Mouse (Mus musculus): ENCODE data around the gene Dnph1. TPM values are rescaled to one million over a fixed set of nuclear protein-coding genes. Genes with fewer than 3 reads are reported as not detected.
A peak's percentile ranks its signal among the peaks of the same experiment; 100 is the strongest.

Dnph1 gene
- polyA plus RNA-seq, 1 experiment from 2014 or later, result 33.8 TPM

GRCm38 (mm10) chr17:46546591-46546990 lies 50.1 kb downstream of the Dnph1 start:
- peaks cover 46% of the 10 kb centered on the region for H3K36me3 ChIP-seq
- no peak overlapping the region for H3K27ac ChIP-seq
- no peaks in the 10 kb centered on the region for H3K27me3 ChIP-seq
- peak overlapping the region; percentile 61 for H3K4me3 ChIP-seq
- 17% methylated on average over 7 of the region's 7 CpGs for WGBS
- peaks cover 23% of the 10 kb centered on the region for H3K4me1 ChIP-seq
- no peak for ATAC-seq (ENCODE audit: insufficient number of reproducible peaks, low FRiP score, low TSS enrichment, low read depth)
- no peaks in the 10 kb centered on the region for H3K9me3 ChIP-seq
- H3K9ac ChIP-seq, result peak overlapping the region; percentile 56
- H3K4me2 ChIP-seq, result peak overlapping the region; percentile 83

- Histone ChIP-seq H3K4me3 (no peak overlapping the region; the same call in 1 of the 2 replicates), H3K4me2 (peak overlapping the region; percentile 83), H3K9ac (no peak overlapping the region), H3K4me1 (peaks cover 25% of the 10 kb centered on the region), H3K27me3 (no peaks in the 10 kb centered on the region), H3K27ac (no peak overlapping the region), H3K36me3 (peaks cover 46% of the 10 kb centered on the region), H3K9me3 (no peaks in the 10 kb centered on the region)
- no peak for ATAC-seq (ENCODE audit: insufficient number of reproducible peaks, low FRiP score, low TSS enrichment, low read depth)
- WGBS, result 19% methylated on average over 8 of the region's 8 CpGs
Measured at GRCm38 (mm10) chr17:46546995-46547394, 50.5 kb downstream of the Dnph1 start.

GRCm38 (mm10) chr17:46547923-46548322 lies 51.4 kb downstream of the Dnph1 start:
- Histone ChIP-seq H3K27ac (no peak overlapping the region), H3K4me2 (no peak overlapping the region), H3K27me3 (no peaks in the 10 kb centered on the region), H3K4me3 (no peak overlapping the region), H3K9me3 (no peaks in the 10 kb centered on the region), H3K9ac (no peak overlapping the region), H3K4me1 (peaks cover 33% of the 10 kb centered on the region), H3K36me3 (peaks cover 46% of the 10 kb centered on the region)
- WGBS, result 21% methylated on average over 3 of the region's 3 CpGs
- ATAC-seq (ENCODE audit: insufficient number of reproducible peaks, low FRiP score, low TSS enrichment, low read depth), result no peak

- H3K36me3 ChIP-seq, result peaks cover 41% of the 10 kb centered on the region
- H3K4me3 ChIP-seq, result no peak overlapping the region
- H3K4me2 ChIP-seq, result no peak overlapping the region
- no peaks in the 10 kb centered on the region for H3K9me3 ChIP-seq
- H3K27me3 ChIP-seq, result no peaks in the 10 kb centered on the region
- H3K27ac ChIP-seq, result no peak overlapping the region
- no peak for ATAC-seq (ENCODE audit: insufficient number of reproducible peaks, low FRiP score, low TSS enrichment, low read depth)
- H3K9ac ChIP-seq, result no peak overlapping the region
- peaks cover 41% of the 10 kb centered on the region for H3K4me1 ChIP-seq
- WGBS, result 59% methylated on average over 11 of the region's 11 CpGs
Measured at GRCm38 (mm10) chr17:46548741-46549140, 52.2 kb downstream of the Dnph1 start.

GRCm38 (mm10) chr17:46549193-46549592 lies 52.7 kb downstream of the Dnph1 start:
- no peaks in the 10 kb centered on the region for H3K27me3 ChIP-seq
- no peak overlapping the region for H3K9ac ChIP-seq
- peaks cover 41% of the 10 kb centered on the region for H3K36me3 ChIP-seq
- 25% methylated on average over 8 of the region's 8 CpGs for WGBS
- ATAC-seq (ENCODE audit: insufficient number of reproducible peaks, low FRiP score, low TSS enrichment, low read depth), result no peak
- no peaks in the 10 kb centered on the region for H3K9me3 ChIP-seq
- no peak overlapping the region for H3K4me3 ChIP-seq
- no peak overlapping the region for H3K27ac ChIP-seq
- H3K4me1 ChIP-seq, result peaks cover 46% of the 10 kb centered on the region
- H3K4me2 ChIP-seq, result no peak overlapping the region

Other genes starting within 250 kb of the Dnph1 start
- 75.4 and 76.5 TPM in 2 replicates for gene Polr1c, start 248.7 kb upstream of the Dnph1 start, polyA plus RNA-seq (2015; fragmentation: Nextera tagmentation; extraction: Ambion mirVana)
- gene Yipf3, start 248.6 kb upstream of the Dnph1 start, polyA plus RNA-seq (2015; fragmentation: Nextera tagmentation; extraction: Ambion mirVana), result 133 and 162 TPM in 2 replicates
- gene Lrrc73, start 243.2 kb upstream of the Dnph1 start, polyA plus RNA-seq (2015; fragmentation: Nextera tagmentation; extraction: Ambion mirVana), result 1.3 and 1.4 TPM in 2 replicates
- 50.9 and 58.6 TPM in 2 replicates for gene Tjap1, start 213.7 kb upstream of the Dnph1 start, polyA plus RNA-seq (2015; fragmentation: Nextera tagmentation; extraction: Ambion mirVana)
- gene Dlk2, start 199.3 kb upstream of the Dnph1 start, polyA plus RNA-seq (2015; fragmentation: Nextera tagmentation; extraction: Ambion mirVana), result 14.5 and 15.2 TPM in 2 replicates
- 5.9 and 6.3 TPM in 2 replicates for gene Abcc10, start 168.4 kb upstream of the Dnph1 start, polyA plus RNA-seq (2015; fragmentation: Nextera tagmentation; extraction: Ambion mirVana)
- 7.2 and 11.9 TPM in 2 replicates for gene Zfp318, start 113.0 kb upstream of the Dnph1 start, polyA plus RNA-seq (2015; fragmentation: Nextera tagmentation; extraction: Ambion mirVana)
- 1.8 and 2.0 TPM in 2 replicates for gene Crip3, start 67.8 kb upstream of the Dnph1 start, polyA plus RNA-seq (2015; fragmentation: Nextera tagmentation; extraction: Ambion mirVana)
- gene Slc22a7, start 58.3 kb upstream of the Dnph1 start, polyA plus RNA-seq (2015; fragmentation: Nextera tagmentation; extraction: Ambion mirVana), result not detected in 2 replicates
- gene Ttbk1, start 9.0 kb upstream of the Dnph1 start, polyA plus RNA-seq (2015; fragmentation: Nextera tagmentation; extraction: Ambion mirVana), result 0.02 and 0.06 TPM in 2 replicates
- 5.2 and 7.5 TPM in 2 replicates for gene Cul9, start 49.7 kb downstream of the Dnph1 start, polyA plus RNA-seq (2015; fragmentation: Nextera tagmentation; extraction: Ambion mirVana)
- 6.4 and 7.1 TPM in 2 replicates for gene Srf, start 59.5 kb downstream of the Dnph1 start, polyA plus RNA-seq (2015; fragmentation: Nextera tagmentation; extraction: Ambion mirVana)
- gene Ptk7, start 132.8 kb downstream of the Dnph1 start, polyA plus RNA-seq (2015; fragmentation: Nextera tagmentation; extraction: Ambion mirVana), result 122 and 123 TPM in 2 replicates
- 20.5 and 22.3 TPM in 2 replicates for gene Klc4, start 149.3 kb downstream of the Dnph1 start, polyA plus RNA-seq (2015; fragmentation: Nextera tagmentation; extraction: Ambion mirVana)
- gene Mrpl2, start 149.5 kb downstream of the Dnph1 start, polyA plus RNA-seq (2015; fragmentation: Nextera tagmentation; extraction: Ambion mirVana), result 88.4 and 91.3 TPM in 2 replicates
- gene Cul7, start 153.6 kb downstream of the Dnph1 start, polyA plus RNA-seq (2015; fragmentation: Nextera tagmentation; extraction: Ambion mirVana), result 53.4 and 63.3 TPM in 2 replicates
- gene Rrp36, start 177.6 kb downstream of the Dnph1 start, polyA plus RNA-seq (2015; fragmentation: Nextera tagmentation; extraction: Ambion mirVana), result 64.6 and 66.9 TPM in 2 replicates
- gene Mea1, start 182.1 kb downstream of the Dnph1 start, polyA plus RNA-seq (2015; fragmentation: Nextera tagmentation; extraction: Ambion mirVana), result 141 and 146 TPM in 2 replicates
- 132 and 156 TPM in 2 replicates for gene Klhdc3, start 184.2 kb downstream of the Dnph1 start, polyA plus RNA-seq (2015; fragmentation: Nextera tagmentation; extraction: Ambion mirVana)
- 82.6 and 86.7 TPM in 2 replicates for gene Ppp2r5d, start 208.4 kb downstream of the Dnph1 start, polyA plus RNA-seq (2015; fragmentation: Nextera tagmentation; extraction: Ambion mirVana)
- gene Pex6, start 214.8 kb downstream of the Dnph1 start, polyA plus RNA-seq (2015; fragmentation: Nextera tagmentation; extraction: Ambion mirVana), result 22.4 and 29.4 TPM in 2 replicates
- gene Gnmt, start 232.5 kb downstream of the Dnph1 start, polyA plus RNA-seq (2015; fragmentation: Nextera tagmentation; extraction: Ambion mirVana), result 1.5 and 2.5 TPM in 2 replicates